Mouse (Mus musculus): ENCODE measurements around the gene Repin1. TPM values are rescaled to one million over a fixed set of nuclear protein-coding genes. Genes with fewer than 3 reads are reported as not detected.

Repin1 gene
- total and polyA plus RNA-seq, 2 experiments from 2014 or later = 17.5 to 49.7 TPM

DNA sequence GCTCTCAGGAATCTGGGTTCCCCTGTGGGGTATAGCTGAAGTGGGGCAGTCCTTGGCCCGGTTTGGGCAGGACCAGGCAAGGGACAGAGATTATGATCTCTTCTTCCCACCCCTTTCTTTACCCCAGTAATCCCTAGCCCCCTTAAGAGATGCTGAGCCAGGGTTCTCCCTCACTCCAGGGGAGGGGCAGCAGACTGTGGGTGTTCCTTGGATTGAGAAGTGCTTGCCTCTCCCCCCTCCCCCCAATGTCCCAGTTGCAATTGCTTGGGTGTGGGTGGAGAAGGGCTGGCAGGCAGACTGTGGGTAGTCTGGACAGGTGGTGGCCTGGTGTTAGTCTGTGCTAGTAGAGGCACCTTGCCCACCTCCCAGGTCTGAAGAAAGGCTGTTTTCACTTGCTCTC is 1.6 kb downstream of the Repin1 start:
- no peaks in the 10 kb centered on the region for H3K27me3 ChIP-seq (ENCODE audit: control insufficient read depth, insufficient read depth, low read length)
- TF ChIP-seq CTCF (IDR thresholded peaks at IDR 0.05; ENCODE audit: low read depth) (no peak), EP300 (IDR thresholded peaks at IDR 0.05; ENCODE audit: low read depth) (no peak)
- peaks cover 18% of the 10 kb centered on the region for H3K4me1 ChIP-seq (ENCODE audit: control insufficient read depth, insufficient read depth)
- 0 out of 2 replicates have a peak, but pooled peaks cover 7% of the 10 kb centered on the region for H3K9me3 ChIP-seq (replicated peaks; ENCODE audit: control insufficient read depth, low read length)
- 0 out of 2 replicates have a peak overlapping the region, but pooled peaks have one; percentile 78 for H3K9ac ChIP-seq (replicated peaks; ENCODE audit: low read depth, low read length)
- H3K27ac ChIP-seq (ENCODE audit: low read depth) = no peak overlapping the region
- H3K4me3 ChIP-seq (ENCODE audit: low read depth, low read length) = no peak overlapping the region
- peak overlapping the region; percentile 89 for H3K4me2 ChIP-seq (ENCODE audit: low read depth, low read length)
- 64% methylated on average over 1 of the region's 1 CpGs for WGBS
- DNase-seq (ENCODE audit: low spot score) (no peak), ATAC-seq (ENCODE audit: insufficient read depth, low read depth) (no peak)
- peaks cover 39% of the 10 kb centered on the region for H3K36me3 ChIP-seq (replicated peaks; ENCODE audit: control insufficient read depth, insufficient read depth, low read length)

DNA sequence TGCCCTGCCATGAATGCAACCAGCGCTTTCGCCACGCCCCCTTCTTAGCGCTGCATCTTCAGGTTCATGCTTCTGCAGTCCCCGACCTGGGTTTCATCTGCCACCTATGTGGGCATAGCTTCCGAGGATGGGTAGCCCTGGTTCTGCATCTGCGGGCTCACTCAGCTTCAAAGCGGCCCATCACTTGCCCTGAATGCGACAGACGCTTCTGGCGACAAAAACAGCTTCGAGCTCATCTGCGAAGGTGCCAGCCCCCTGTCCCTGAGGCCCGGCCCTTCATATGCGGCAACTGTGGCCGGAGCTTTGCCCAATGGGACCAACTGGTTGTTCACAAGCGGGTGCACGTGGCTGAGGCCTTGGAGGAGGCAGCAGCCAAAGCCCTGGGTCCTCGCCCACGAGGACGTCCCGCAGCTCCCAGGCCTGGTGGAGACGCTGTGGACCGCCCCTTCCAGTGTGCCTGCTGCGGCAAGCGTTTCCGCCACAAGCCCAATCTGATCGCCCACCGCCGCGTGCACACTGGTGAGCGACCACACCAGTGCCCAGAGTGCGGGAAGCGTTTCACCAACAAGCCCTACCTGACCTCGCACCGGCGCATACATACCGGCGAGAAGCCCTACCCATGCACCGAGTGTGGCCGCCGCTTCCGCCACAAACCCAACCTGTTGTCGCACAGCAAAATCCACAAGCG is 3.0 kb downstream of the Repin1 start:
- TF ChIP-seq EP300 (IDR thresholded peaks at IDR 0.05; ENCODE audit: low read depth) (no peak), CTCF (IDR thresholded peaks at IDR 0.05; ENCODE audit: low read depth) (no peak)
- H3K9me3 ChIP-seq (replicated peaks; ENCODE audit: control insufficient read depth, low read length) = 0 out of 2 replicates have a peak, but pooled peaks cover 7% of the 10 kb centered on the region
- H3K9ac ChIP-seq (replicated peaks; ENCODE audit: low read depth, low read length) = no peak overlapping the region
- WGBS = 96% methylated on average over 45 of the region's 45 CpGs
- H3K27me3 ChIP-seq (ENCODE audit: control insufficient read depth, insufficient read depth, low read length) = no peaks in the 10 kb centered on the region
- no peak overlapping the region for H3K4me3 ChIP-seq (ENCODE audit: low read depth, low read length)
- peaks cover 18% of the 10 kb centered on the region for H3K4me1 ChIP-seq (ENCODE audit: control insufficient read depth, insufficient read depth)
- no peak overlapping the region for H3K27ac ChIP-seq (ENCODE audit: low read depth)
- ATAC-seq (ENCODE audit: insufficient read depth, low read depth) = no peak
- DNase-seq (ENCODE audit: low spot score) = no peak
- H3K36me3 ChIP-seq (replicated peaks; ENCODE audit: control insufficient read depth, insufficient read depth, low read length) = peaks cover 39% of the 10 kb centered on the region
- H3K4me2 ChIP-seq (ENCODE audit: low read depth, low read length) = no peak overlapping the region

DNA sequence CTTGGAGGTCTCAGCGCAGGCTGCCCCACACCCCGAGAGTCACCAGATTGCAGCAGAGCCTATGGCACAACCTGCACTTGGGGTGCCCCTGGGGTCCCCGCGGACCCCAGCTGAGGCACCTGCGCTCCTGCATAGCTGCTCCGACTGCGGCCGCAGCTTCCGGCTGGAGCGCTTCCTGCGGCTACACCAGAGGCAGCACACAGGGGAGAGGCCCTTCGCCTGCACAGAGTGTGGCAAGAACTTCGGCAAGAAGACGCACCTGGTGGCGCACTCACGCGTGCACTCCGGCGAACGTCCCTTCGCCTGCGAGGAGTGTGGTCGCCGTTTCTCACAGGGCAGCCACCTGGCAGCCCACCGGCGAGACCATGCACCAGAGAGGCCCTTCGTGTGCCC is 3.5 kb downstream of the Repin1 start:
- Histone ChIP-seq H3K4me2 (ENCODE audit: low read depth, low read length) (no peak overlapping the region), H3K27ac (ENCODE audit: low read depth) (no peak overlapping the region), H3K27me3 (ENCODE audit: control insufficient read depth, insufficient read depth, low read length) (no peaks in the 10 kb centered on the region), H3K4me3 (ENCODE audit: low read depth, low read length) (no peak overlapping the region), H3K36me3 (replicated peaks; ENCODE audit: control insufficient read depth, insufficient read depth, low read length) (peaks cover 39% of the 10 kb centered on the region), H3K9ac (replicated peaks; ENCODE audit: low read depth, low read length) (no peak overlapping the region), H3K4me1 (ENCODE audit: control insufficient read depth, insufficient read depth) (peaks cover 18% of the 10 kb centered on the region), H3K9me3 (replicated peaks; ENCODE audit: control insufficient read depth, low read length) (0 out of 2 replicates have a peak, but pooled peaks cover 7% of the 10 kb centered on the region)
- TF ChIP-seq EP300 (IDR thresholded peaks at IDR 0.05; ENCODE audit: low read depth) (no peak), CTCF (IDR thresholded peaks at IDR 0.05; ENCODE audit: low read depth) (no peak)
- ATAC-seq (ENCODE audit: insufficient read depth, low read depth) = no peak
- DNase-seq (ENCODE audit: low spot score) = no peak
- WGBS = 96% methylated on average over 27 of the region's 27 CpGs

DNA sequence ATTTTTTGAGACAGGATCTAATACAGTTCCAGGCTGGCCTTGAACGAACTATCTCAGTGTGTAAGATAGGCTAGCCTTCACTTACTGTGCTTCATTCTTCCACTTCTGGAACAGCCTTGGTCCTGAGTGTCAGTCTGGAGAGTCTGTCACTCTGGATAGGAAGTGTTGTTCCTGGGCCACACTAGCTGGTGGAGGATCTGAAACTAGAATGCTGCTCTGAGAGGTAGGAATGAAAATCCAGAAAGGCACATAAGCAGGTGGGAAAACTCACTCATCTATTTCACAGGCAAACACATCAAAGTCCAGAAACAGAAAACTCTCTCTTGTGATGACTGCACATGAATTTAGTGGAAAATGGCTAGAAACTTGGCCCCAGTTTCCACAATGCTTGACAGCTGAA is 6.9 kb downstream of the Repin1 start:
- H3K4me2 ChIP-seq (ENCODE audit: low read depth, low read length) = no peak overlapping the region
- DNase-seq (ENCODE audit: low spot score) (no peak), ATAC-seq (ENCODE audit: insufficient read depth, low read depth) (no peak)
- no peak overlapping the region for H3K4me3 ChIP-seq (ENCODE audit: low read depth, low read length)
- TF ChIP-seq EP300 (IDR thresholded peaks at IDR 0.05; ENCODE audit: low read depth) (no peak), CTCF (IDR thresholded peaks at IDR 0.05; ENCODE audit: low read depth) (no peak)
- no peak overlapping the region for H3K27ac ChIP-seq (ENCODE audit: low read depth)
- H3K27me3 ChIP-seq (ENCODE audit: control insufficient read depth, insufficient read depth, low read length) = no peaks in the 10 kb centered on the region
- 80% methylated on average over 1 of the region's 1 CpGs for WGBS
- no peak overlapping the region for H3K9ac ChIP-seq (replicated peaks; ENCODE audit: low read depth, low read length)
- H3K36me3 ChIP-seq (replicated peaks; ENCODE audit: control insufficient read depth, insufficient read depth, low read length) = peaks cover 43% of the 10 kb centered on the region
- peaks cover 7% of the 10 kb centered on the region for H3K4me1 ChIP-seq (ENCODE audit: control insufficient read depth, insufficient read depth)
- 0 out of 2 replicates have a peak, but pooled peaks cover 7% of the 10 kb centered on the region for H3K9me3 ChIP-seq (replicated peaks; ENCODE audit: control insufficient read depth, low read length)

DNA sequence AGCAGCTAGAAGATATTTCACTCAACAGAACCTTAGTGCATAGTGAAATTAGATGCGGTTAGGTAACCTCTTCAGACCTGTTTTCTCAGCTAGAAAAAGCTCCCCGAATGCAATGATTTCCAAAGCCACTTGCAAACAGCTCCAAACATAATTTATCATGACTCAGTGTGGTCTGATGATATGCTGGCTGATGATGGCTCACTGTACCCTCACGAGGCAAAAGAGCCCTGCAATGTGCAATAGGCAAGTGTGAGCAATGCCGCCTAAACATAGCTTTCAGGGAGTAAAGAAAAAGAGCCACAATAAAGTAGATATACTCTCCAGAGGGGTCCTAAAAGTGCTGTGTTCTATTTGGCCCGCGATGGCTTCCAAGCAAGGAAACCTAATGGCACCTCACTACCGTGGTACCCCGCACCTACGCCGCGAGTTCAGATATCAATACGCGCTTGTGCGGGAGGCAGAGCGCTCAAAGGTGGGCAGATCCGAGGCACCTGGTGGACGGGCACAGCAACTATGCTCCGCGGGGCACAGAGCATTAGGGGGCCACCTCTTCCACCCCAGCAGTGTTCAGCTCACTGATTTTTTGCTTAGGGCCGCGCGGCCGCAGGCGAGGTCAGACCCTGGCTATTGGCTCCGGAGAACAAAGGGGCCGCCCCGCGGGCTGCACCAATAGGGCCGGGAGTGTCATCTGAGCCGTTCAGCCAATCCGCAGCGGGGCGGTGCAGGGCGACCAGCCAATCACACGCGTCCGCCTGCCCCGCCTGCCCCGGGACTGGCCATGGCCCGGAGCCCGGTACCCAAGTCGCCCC is 7.8 kb downstream of the Repin1 start, which contains the start of gene Zfp775:
Zfp775 (plus strand) TSS at position 793 of the 809 bp plus-strand sequence.
- DNase-seq (ENCODE audit: low spot score) = peak; percentile 96
- 5% methylated on average over 40 of the region's 42 CpGs for WGBS
- H3K9ac ChIP-seq (replicated peaks; ENCODE audit: low read depth, low read length) = peak within 1 kb of the TSS; percentile 69
- peak; percentile 99 for ATAC-seq (ENCODE audit: insufficient read depth, low read depth)
- peak within 1 kb of the TSS; percentile 73 for H3K4me3 ChIP-seq (ENCODE audit: low read depth, low read length)
- peak within 1 kb of the TSS; percentile 85 for H3K27ac ChIP-seq (ENCODE audit: low read depth)
- H3K9me3 ChIP-seq (replicated peaks; ENCODE audit: control insufficient read depth, low read length) = 0 out of 2 replicates have a peak, but pooled peaks cover 7% of the 10 kb centered on the region
- TF ChIP-seq CTCF (IDR thresholded peaks at IDR 0.05; ENCODE audit: low read depth) = no peak
- peak; percentile 47; the same call in 1 of the 2 replicates for TF ChIP-seq EP300 (IDR thresholded peaks at IDR 0.05; ENCODE audit: low read depth)
- peak within 1 kb of the TSS; percentile 80 for H3K4me2 ChIP-seq (ENCODE audit: low read depth, low read length)
- peaks cover 35% of the 10 kb centered on the region for H3K36me3 ChIP-seq (replicated peaks; ENCODE audit: control insufficient read depth, insufficient read depth, low read length)
- peaks cover 7% of the 10 kb centered on the region for H3K4me1 ChIP-seq (ENCODE audit: control insufficient read depth, insufficient read depth)
- no peaks in the 10 kb centered on the region for H3K27me3 ChIP-seq (ENCODE audit: control insufficient read depth, insufficient read depth, low read length)

All from heart, postnatal 0 days (tissue).